Mouse (Mus musculus) WW6 (cell line): ENCODE measurements around the gene Gstcd.

Experiments used
- DNase-seq: peaks from one replicate; pipeline ENCODE4 v3.0.0-alpha.2; 2013; ENCODE audit warnings: low read depth, low spot score

The Gstcd gene

DNA sequence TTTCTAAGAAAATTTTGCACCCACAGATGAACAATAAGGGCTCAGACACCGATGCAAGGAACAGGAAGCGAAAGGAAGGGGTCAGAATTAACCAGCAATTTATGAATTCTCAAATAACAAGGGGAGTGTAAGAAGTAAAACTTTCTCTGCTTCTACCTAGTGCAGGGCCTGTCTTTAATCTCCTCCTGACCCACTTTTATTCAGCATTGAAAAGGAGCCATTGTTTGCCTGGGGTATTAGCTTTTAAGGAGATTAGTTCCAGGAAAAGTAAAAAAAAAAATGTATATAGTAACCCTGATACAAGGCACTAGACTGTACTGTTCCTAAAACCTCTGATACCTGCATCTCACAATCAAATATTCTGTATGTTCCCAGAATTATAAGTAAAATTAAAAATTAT is 64.9 kb downstream of the Gstcd start:
- no peak for DNase-seq

- DNase-seq, result no peak
Measured at GRCm38 (mm10) chr3:133007250-133007649, 84.6 kb downstream of the Gstcd start.

GRCm38 (mm10) chr3:132996299-132996698 is 95.5 kb downstream of the Gstcd start:
- DNase-seq, result no peak

DNA sequence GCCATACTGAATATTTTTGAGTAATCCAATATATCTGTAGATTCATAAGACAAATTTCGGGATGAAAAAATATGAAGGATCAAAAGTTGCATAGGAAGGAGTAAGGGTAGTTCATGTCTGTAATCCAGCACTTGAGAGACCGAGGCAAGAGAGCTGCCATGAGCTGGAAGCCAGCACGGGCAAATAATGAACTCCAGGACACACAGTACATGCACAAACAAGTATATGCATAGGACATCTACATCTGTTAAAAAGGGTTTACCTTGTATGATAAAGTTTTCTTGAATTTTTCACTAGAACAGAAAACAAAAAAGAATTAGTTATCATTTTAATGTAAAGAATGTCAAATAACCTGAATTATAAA is 95.9 kb downstream of the Gstcd start:
- no peak for DNase-seq

DNA sequence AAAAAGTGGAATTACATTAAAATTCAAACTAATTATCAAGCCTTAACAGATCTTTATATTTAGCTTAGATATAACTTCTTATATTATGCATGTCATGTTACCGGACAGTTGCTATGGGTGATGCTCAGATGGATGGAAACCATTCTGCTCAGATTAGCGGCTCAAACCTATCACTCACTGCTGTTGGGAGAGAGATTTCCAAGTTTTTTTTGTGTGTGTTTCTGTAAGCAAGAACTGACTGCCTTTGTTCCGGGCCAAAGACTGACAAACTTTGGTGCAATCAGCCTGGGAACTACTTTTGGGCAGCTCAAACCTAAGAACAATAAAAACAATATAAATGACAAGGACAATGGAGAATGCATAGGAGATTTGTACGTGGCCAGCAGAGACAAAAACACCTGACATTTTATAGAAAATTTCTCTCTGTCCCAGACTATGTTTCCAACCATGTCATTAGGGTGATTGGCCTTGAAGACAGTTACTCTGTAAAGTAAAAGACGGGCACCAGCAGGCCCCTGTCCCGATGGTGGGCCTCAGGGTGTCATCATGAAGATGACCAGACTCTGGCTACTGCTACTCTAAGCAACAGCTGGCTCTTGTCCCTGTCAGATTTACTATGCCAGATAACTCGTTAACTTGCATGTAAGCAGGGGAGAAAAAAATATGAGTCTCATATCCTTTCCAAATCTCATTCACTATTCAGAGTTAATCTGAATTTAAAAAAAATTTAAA is 96.5 kb downstream of the Gstcd start:
- DNase-seq, result no peak

GRCm38 (mm10) chr3:132986188-132986587 is 105.6 kb downstream of the Gstcd start:
- no peak for DNase-seq

DNA sequence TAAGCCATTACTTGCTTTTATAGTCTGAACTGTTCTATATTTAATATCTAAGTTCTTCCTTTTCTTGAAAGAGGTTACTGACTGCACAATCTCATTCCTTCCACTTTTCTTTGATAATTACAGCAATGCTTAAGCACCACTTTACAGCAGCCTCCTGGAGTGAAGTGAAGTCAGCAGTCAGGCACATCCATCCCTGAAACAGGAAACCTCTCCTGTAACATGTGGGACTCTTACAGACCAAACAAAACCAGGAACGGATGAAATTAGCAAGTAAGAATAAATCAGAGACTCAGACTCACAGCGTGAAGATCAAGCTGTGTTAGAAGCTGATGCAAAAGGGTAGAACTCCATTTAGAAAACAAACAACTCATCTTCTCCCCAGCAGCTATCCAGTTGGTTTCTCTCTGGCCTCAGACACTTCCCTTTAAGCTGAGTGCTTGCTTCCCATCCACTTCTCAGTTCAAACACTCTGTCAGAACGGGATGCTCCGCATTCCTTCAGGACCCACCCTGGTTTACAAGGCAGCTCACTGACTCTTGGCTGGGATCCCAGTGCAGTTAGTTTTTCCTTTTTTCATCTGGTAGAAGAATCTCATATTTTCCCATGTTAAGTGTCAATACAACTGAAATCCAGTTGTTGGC is 107.9 kb downstream of the Gstcd start:
- DNase-seq, result no peak

GRCm38 (mm10) chr3:132981968-132982367 is 109.9 kb downstream of the Gstcd start:
- DNase-seq, result no peak

DNA sequence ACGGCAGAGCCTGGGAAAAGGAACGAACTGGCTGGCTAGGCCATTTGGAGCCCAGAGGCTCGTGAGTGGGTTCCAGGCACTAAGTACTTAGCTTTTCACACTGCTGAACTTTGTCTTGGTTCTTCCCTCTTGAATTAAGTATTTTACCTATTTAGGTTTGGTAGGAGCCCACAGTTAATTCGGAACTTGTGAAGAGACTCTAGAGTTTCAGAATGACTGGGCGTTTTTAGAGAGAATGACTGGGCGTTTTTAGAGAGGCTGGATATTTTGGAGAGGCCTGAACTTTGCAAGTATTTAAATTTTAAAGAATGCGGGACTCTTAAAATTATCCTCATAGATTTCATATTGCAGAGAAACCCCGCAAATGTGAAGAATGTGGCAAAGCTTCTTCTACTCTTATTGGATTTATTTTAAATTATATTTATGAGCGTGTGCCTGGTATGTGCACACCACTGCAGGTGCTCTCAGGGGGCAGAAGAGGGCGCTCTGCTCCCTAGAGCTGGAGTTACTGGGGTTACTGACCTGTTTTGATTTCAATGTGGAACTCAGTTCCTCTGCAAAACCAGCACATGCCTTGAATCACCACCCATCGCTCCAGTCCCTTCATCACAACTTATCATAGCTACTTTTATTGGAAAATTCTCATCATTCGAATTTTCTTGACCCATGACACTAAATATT is 111.9 kb downstream of the Gstcd start:
- DNase-seq, result no peak

DNA sequence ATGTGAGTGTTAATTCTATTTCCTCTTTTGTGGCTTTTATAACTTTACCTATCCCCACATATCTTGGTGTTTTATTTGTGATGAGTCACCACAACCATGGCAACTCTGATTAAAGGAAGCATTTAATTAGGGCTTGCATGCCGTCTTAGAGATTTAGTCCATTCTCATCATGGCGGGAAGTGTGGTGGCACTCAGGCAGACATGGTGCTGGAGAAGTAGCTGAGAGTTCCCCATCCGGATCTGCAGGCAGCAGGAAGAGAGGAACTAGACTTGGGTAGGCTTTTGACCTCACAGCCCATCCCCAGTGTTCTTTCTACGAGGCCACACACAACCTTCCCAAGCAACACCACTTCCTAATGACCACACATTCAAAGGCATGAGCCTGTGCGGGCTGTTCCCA is 125.6 kb downstream of the Gstcd start:
- DNase-seq, result no peak

- no peak for DNase-seq
Measured at GRCm38 (mm10) chr3:132964715-132965507, 126.9 kb downstream of the Gstcd start.

GRCm38 (mm10) chr3:132962631-132963361 is 129.0 kb downstream of the Gstcd start:
- DNase-seq, result no peak

GRCm38 (mm10) chr3:132950529-132950880 is 141.3 kb downstream of the Gstcd start:
- no peak for DNase-seq

DNA sequence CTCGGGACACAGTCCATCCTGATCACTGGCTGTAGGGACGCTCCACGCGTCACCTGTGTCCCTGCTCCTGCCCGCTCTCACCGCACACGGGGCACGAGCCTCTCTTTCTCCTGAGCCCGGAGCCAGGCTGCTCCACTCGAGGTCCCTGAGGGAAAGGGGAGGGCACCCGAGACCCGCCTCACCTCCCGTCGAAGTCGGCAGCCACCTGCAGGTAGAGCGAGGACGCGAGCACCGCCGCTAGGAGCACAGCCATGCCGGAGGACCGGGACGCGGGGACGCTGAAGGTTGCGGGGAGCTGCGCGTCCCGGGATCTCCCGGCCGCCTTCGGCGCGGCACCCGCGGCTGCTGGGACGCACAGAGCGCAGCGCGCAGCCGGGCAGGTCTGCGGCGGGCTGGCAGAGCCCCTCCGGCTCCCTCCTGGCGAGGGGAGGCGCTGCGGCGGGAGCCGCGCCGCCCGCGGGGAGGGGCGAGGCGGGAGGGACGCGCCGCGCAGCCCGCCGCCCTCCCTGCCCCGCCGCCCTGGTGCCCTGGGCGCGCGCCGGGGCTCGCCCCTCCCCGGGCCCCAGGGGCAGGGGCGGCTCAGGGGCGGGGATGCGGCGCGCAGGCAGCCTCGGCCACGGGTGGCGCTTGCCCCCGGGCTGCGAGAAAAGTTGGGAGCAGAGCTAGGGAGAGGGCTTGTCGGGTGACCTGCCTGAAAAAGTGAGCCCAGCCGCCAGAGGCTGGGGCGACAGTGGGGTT is 141.9 kb downstream of the Gstcd start, which contains the start of gene Npnt:
Npnt (minus strand) TSS at position 501 of the 738 bp plus-strand sequence.
- peak; percentile 33 for DNase-seq

- DNase-seq, result peak; percentile 4
Measured at GRCm38 (mm10) chr3:132949380-132949790, 142.4 kb downstream of the Gstcd start.

- no peak for DNase-seq
Measured at GRCm38 (mm10) chr3:132948298-132948795, 143.5 kb downstream of the Gstcd start.

DNA sequence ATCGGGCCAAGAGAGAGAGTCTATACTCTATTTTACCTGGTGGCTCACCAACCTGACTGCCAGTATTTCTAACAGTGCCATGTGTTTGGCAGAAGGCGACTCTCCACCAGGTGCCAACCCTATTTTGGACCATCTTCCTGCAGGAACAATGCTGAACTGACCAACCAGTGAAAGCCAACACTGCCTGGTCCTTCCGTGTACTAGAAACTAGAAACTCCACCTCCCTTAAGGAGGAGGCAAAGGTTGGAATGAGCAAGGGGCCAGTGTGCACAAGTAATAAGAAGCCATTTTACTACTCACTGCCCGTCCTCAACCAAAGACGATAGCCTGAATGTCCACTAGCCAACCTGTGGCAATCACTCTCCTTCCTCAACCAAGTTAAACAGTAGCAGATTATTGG is 145.7 kb downstream of the Gstcd start:
- DNase-seq, result no peak

GRCm38 (mm10) chr3:132945669-132946068 is 146.2 kb downstream of the Gstcd start:
- no peak for DNase-seq

DNA sequence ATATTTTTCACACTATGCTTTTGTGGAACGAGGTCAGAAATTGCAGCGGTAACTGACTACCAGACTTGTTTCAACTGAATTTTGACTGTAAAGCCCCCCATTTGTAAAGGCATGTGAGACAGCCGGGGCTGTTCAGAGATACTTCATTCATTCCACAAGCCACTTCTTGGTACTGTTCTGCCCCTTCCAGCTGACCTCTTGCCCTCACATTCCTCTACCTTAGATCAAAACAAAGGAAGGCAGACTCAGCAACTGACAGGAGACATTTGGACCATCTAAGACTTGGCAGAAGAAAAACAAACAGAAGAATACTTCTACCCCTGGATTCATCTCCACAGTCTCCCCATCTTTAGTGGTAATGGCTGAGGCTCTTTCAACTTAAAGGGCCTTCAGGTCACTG is 147.2 kb downstream of the Gstcd start:
- no peak for DNase-seq

- DNase-seq, result no peak
Measured at GRCm38 (mm10) chr3:132944193-132944592, 147.6 kb downstream of the Gstcd start.
